Mouse (Mus musculus) lung, adult 2 months (tissue): ENCODE data around the gene Pacrg.

Experiments used
- CTCF ChIP-seq: fragments of 200-500 bp; IDR thresholded peaks from 2 replicates; pipeline ENCODE4 v1.5.1; 2011; ENCODE audit warnings: mild to moderate bottlenecking, low read length, control low read depth; ENCODE audit not compliant: insufficient read depth
- POLR2A ChIP-seq: fragments of 200-500 bp; IDR thresholded peaks from 2 replicates; pipeline ENCODE4 v1.6.1; 2011; ENCODE audit warnings: low read depth, mild to moderate bottlenecking, control low read depth, low read length, borderline replicate concordance; ENCODE audit errors: extremely low read depth

GRCm38 (mm10) chr17:10356294-10356693, 483.8 kb downstream of the Pacrg start:
- TF ChIP-seq POLR2A: no peak
- no peak for TF ChIP-seq CTCF
